Mouse (Mus musculus) adrenal gland, postnatal 4 days (tissue): Measurements from ENCODE around the gene Plod2. TPM values are rescaled to one million over a fixed set of nuclear protein-coding genes. Genes with fewer than 3 reads are reported as not detected.

Experiments
- DNase-seq, 2 experiments: peaks; one replicate each; pipeline ENCODE4 v3.0.0; 2021 to 2022; ENCODE audit warnings: low spot score in 2 of 2, mixed read lengths in 2 of 2
- long read RNA-seq, 2 experiments: library from polyadenylated mRNA; stranded (forward); transcript quantifications; one replicate each; pipeline ENCODE4 v2.0.0; 2021
- total RNA-seq, 2 experiments: library from RNA; stranded (reverse); gene quantifications; 2 replicates each; pipeline ENCODE4 v1.2.3; 2021

Plod2 gene
- total RNA-seq = 100 to 1,000 TPM; 149 to 167 TPM
- long read RNA-seq, experiment 1, transcript Plod2-201 (19 exons, 3,649 nt) = major isoform, 20 of 45 reads
- long read RNA-seq, experiment 1, transcript Plod2-203 (20 exons, 3,663 nt) = minor isoform, 18 of 45 reads
- long read RNA-seq, experiment 1, partial matches to known transcripts = 5 of 45 reads
- long read RNA-seq, experiment 1, other reads (novel, unspliced or antisense) = 2 of 45 reads
- long read RNA-seq, experiment 2, transcript Plod2-203 (20 exons, 3,663 nt) = minor isoform, 18 of 98 reads
- long read RNA-seq, experiment 2, transcript Plod2-201 (19 exons, 3,649 nt) = major isoform, 60 of 98 reads
- long read RNA-seq, experiment 2, partial matches to known transcripts = 12 of 98 reads
- long read RNA-seq, experiment 2, other reads (novel, unspliced or antisense) = 8 of 98 reads

GRCm38 (mm10) chr9:92541977-92542561, at the start of gene Plod2:
TSS of gene Plod2 (plus strand) at chr9:92542223.
- DNase-seq = peak; percentile 52 to 60

- DNase-seq = peak; percentile 66 to 71
These were observed 42.2 kb upstream of the Plod2 start for GRCm38 (mm10) chr9:92499710-92500410.

- DNase-seq = no peak
These were observed 37.8 kb upstream of the Plod2 start for GRCm38 (mm10) chr9:92504256-92504655.

- DNase-seq = no peak
These were observed 37.1 kb upstream of the Plod2 start for GRCm38 (mm10) chr9:92504889-92505288.

- no peak for DNase-seq
These were observed 30.3 kb upstream of the Plod2 start for GRCm38 (mm10) chr9:92511696-92512095.

- DNase-seq = no peak
These were observed 25.0 kb upstream of the Plod2 start for GRCm38 (mm10) chr9:92517036-92517435.

- no peak for DNase-seq
These were observed 21.3 kb upstream of the Plod2 start for GRCm38 (mm10) chr9:92520751-92521150.

GRCm38 (mm10) chr9:92524506-92524905, 17.5 kb upstream of the Plod2 start:
- DNase-seq = no peak

GRCm38 (mm10) chr9:92530055-92530454, 12.0 kb upstream of the Plod2 start:
- DNase-seq = no peak

- DNase-seq = no peak
These were observed 4.3 kb upstream of the Plod2 start for GRCm38 (mm10) chr9:92537735-92538134.

- no peak for DNase-seq
These were observed 3.8 kb upstream of the Plod2 start for GRCm38 (mm10) chr9:92538216-92538615.

GRCm38 (mm10) chr9:92542591-92543416, 781 bp downstream of the Plod2 start:
- DNase-seq = peak in 1 of 2 experiments; percentile 25

GRCm38 (mm10) chr9:92544146-92544545, 2.1 kb downstream of the Plod2 start:
- no peak for DNase-seq

GRCm38 (mm10) chr9:92545021-92545420, 3.0 kb downstream of the Plod2 start:
- no peak for DNase-seq

- no peak for DNase-seq
These were observed 4.4 kb downstream of the Plod2 start for GRCm38 (mm10) chr9:92546446-92546845.

GRCm38 (mm10) chr9:92547106-92547505, 5.1 kb downstream of the Plod2 start:
- DNase-seq = no peak

- no peak for DNase-seq
These were observed 5.8 kb downstream of the Plod2 start for GRCm38 (mm10) chr9:92547821-92548220.

- no peak for DNase-seq
These were observed 6.6 kb downstream of the Plod2 start for GRCm38 (mm10) chr9:92548603-92549002.

GRCm38 (mm10) chr9:92549811-92550490, 7.9 kb downstream of the Plod2 start:
- DNase-seq = no peak

- DNase-seq = no peak
These were observed 9.0 kb downstream of the Plod2 start for GRCm38 (mm10) chr9:92550981-92551380.

GRCm38 (mm10) chr9:92551666-92552065, 9.6 kb downstream of the Plod2 start:
- DNase-seq = no peak
